Mouse (Mus musculus) retina, adult 2 months (tissue): Measurements from ENCODE around the gene Nup214.
"Not testable (repeated sequence)": the region's sequence is repeated elsewhere in the genome, so short reads cannot be mapped to it uniquely, and the experiment has no call there.

Experiments
- DNase-seq: peaks from one replicate; pipeline ENCODE4 v3.0.0-alpha.2; 2012; ENCODE audit warnings: low read depth, low spot score

Nup214 gene

DNA sequence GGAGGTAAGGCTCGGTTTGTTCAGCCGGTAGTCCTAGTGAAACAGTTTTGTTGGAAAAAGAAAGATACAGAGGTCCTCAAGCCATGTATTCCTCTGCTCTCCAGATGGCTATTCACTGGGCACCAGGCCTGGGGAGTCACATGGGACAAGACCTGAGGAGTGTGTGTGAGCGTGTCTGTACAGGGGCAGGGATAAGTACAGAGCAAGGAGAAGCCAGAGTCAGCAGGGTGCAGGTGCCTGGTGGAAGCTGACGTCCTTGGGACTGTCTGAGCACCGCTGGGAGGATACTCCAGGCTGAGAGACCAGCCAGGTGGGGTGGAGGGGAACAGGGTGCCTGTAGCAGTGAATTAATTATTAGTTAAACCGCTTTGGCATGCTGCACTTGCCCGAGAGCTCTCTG lies 10.7 kb upstream of the Nup214 start:
- no peak for DNase-seq

DNA sequence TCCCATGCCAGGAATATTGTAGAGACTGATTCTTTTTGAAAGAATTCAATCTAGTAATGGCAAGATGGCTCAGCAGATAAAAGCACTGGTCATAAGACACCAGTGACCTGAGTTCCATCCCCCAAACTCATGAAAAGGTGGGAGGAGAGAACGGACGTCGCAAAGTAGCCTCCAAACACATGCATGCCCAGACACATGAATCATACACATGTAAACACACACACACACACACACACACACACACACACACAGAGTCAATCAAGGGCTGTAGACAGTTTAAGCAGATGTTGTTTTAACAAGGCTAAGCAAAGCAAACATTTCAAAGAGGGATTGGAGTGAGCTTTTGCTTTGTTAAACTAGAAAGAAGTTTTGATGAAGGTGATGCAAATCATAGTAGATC lies 10.0 kb upstream of the Nup214 start:
- DNase-seq = no peak

DNA sequence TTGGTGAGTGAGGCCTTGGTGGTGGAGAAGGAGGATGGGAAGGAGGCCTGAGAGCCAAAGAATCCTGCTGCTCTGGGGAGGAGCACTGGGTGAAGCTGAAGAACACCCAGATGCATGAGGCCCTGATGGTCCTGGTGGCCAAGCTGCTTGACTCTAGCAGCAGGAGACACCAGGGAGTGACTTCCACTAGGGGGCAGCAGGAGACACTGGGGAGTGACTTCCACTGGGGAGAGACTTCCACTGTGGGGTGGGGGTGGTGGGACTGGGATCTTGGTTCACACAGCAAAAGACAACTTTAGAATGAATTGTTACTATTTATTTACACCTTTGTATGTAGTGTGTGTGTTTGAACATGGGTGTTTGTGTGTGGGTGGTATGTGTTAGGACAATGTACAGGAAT lies 9.1 kb upstream of the Nup214 start:
- no peak for DNase-seq

DNA sequence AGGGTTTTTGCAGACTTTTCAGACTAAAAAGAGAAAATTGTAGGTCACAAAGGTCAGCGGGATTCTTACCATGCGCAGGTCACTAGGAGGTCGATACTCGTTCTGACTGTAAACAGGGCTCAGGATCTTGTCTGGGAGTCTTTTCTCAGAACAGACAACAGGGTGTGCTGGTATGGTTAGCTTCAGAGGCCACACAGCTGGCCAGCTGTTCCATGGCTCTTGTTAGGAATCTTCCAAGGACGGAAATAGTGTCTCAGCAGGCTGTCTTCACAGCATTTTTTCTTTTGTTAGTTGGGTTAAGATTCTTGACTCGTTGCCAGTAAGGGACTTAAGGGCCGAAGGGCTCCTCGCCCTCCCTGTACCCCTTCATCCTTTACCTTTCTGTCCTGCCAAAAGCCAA lies 7.4 kb upstream of the Nup214 start:
- no peak for DNase-seq

DNA sequence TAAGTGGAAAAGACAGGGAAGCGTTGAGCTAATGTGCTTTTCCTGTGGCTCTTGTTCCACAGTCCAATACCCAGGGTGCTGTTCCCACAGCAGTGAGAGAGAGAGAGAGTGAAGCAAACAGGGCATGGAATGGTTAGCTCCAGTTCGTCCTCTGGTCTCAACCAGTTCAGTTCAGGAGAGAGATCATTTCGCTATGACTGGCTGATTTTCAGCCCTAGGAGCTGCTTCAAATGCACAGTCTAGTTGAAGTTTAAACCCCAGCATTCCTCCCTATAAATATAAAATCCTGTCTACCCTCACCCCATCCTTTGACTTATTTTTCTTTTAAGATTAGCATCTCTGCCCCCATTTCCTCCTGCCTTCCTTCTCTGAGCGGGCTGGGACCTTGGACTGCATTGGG lies 1.6 kb upstream of the Nup214 start:
- DNase-seq = no peak

DNA sequence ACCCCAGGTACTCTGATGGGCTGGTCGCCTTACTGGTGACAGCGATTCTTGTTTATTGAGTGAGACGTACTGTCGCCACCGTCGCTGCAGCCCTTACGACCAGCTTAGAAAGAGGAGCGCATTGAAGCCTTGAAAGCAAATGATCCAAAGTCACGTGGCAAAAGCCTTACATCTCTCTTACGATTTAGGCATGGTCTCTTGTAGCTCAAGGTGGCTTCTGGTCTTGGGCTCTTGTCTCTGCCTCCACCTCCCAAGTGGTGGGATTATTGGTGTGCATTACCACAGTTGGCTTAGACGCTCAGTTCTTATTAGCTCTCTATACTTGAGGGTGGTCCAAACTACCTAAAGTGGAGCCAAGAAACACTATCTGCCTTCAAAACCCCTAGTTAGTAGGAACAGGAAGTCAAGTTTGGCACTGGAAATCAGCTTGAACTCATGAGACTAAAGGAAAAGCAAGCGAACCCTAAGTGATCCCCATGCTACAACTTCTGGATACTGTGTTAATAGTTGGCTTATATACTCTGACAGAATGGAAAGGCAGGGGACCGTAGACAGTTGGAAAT lies 654 bp downstream of the Nup214 start:
- DNase-seq = no peak

DNA sequence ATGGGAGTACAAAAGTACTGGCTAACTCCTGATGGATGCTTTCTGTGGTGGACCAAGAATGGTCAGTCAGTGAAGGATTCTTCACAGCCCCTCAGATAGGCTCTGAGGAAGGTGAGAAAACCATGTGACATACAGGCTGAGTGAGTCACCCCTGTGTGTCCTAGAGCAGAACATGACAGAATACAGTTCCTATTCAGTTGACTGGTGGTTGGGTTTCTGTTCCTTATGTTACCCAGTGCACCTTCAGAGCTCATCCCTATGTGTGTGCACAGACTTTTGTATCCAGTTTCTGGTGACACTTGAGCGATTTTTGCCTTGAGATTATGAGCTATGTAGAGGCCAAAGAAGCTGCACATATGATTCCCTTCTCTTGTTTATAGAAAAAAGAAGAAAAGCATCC lies 13.5 kb downstream of the Nup214 start:
- DNase-seq = no peak

DNA sequence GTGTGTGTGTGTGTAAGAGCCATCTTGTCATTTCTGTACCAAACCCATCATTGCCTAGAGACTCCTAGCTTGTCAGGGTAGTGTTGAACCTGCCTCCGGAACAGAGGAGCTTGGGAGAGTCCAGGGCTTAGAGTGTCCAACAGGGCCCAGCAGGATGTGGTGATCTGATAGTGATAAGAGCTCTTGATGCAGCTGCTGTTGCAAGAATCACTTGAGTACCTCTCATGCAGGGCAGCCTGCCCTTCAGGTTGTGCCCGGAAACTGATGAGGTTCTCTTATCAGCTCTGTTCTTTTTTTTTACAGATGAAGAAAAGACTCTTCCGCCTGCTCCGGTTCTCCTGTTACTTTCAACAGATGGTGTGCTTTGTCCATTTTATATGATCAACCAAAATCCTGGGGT lies 16.7 kb downstream of the Nup214 start:
- DNase-seq = no peak

DNA sequence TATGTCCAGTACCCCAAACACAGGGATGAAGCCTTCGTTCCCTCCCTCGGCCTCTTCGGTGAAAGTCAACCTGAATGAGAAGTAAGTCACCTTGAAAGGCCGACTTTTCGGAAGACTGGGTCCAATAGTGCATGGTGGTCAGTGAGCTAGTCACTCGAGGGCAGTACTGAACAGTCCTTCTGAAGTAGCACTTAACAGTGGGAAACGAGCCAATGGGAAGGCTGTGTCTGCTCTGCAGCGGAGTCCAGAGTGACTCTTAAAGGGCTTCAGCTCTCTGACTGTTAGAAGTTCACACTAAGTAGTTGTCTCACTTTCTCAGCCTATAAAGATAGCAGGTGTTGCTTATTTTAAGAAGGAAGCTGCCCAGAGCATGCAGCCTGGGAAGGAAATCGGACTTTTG lies 20.7 kb downstream of the Nup214 start:
- no peak for DNase-seq

DNA sequence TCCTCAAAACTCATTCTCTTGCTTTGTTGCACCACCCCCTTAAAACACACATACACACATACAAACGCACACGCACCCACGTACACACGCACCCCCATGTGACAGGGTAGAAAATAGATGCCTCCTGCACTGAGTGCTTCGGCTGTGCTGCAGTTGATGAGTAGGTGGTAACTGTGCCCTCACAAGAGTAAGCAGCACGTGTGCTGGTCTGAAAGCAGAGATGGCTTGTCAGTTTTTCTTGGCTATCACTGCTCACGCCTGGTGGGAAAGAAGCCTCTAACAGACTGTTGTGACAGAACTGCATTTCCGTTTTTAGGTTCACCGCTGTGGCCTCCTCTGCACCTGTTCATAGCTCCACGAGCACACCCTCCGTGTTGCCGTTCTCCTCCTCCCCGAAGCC lies 21.8 kb downstream of the Nup214 start:
- DNase-seq = no peak

DNA sequence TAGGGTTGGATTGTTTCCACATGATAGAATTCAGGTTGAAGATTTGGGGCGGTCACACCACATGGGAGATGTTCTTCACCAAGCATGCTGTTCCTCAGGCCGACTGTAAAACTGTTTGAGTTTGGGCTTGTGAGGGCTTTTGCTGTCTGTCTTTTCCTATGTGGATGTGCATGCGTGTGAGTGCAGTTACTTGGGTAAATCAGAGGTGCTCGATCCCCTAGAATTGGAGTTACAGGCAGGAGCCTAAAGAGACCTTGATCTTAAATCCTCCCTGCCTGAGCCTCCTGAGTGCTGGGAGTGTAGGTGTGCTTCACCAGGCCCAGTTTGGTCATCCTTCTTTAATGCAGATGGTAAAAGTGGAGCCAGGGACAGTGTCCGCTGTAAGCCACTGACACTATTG lies 23.3 kb downstream of the Nup214 start:
- no peak for DNase-seq

DNA sequence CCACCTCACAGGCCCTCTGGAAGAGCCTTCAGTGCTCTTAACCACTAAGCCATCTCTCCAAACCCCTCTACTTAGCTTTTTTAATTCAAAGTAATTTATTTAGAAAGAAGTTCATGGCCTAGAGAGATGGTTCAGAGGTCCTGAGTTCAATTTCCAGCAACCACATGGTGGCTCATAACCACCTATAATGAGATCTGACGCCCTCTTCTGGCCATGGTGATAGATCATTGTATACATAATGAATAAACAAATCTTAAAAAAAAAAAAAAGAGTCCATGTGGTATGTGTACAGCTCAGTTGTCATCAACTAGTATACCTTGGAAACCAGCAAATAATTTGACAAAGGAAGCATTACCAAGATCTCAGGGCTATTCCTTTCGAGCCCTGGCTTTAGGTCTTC lies 24.2 kb downstream of the Nup214 start:
- DNase-seq = no peak

DNA sequence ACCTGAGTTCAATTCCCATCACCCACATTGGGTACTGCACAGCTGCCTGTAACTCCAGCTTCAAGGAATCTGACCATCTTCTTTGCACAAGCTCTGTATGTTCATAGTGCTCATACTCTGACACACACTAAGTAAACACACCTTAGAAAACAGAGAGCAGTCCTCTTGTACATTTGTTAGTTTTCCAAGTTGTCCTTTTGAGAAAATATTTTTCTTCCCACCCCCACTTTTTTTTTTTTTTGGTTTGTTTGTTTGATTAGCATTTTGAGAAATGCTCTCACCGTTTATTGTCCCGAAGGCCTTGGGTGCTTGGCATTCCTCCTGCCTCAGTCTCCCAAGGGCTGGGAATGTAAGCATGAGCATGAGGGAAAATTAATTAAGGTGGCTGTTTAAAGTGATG lies 34.1 kb downstream of the Nup214 start:
- no peak for DNase-seq

DNA sequence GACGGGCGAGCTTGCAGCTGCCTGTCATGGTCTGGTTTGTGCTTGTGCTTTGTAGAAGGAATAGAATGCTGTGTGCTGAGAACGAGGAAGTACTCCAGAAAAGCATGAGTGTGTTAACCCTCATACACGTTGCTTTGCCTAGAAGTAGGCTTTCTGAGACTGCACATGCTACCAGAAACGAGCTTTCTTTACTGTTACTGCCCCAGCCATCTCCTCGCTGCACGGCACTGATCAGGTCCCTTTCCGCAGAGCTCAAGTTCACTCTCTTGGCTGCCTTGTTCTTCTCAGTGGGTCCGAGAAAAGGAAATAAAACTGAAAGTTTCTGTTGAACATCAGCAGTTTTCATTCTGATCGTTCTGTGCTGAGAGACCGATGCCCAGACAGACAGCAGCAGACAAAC lies 34.5 kb downstream of the Nup214 start:
- DNase-seq = no peak

DNA sequence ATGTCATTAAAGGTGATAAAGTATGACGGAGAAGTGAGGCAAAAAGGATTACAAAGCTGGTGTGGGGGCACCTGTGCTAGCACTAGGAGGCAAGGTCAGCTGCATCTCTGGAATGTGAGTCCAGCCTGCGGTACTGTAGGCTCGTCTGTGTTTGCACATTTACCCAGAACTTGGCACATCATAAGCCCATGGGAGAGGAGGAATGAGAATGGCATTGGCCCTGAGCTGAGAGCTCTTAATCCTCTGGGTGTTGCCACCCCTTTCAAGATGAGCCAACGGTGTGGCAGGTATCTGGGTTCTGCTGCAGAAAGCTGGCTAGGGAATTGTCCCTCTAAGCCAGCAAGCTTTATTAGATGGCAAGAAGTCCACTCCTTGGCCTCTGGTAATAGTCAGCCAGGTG lies 45.5 kb downstream of the Nup214 start:
- no peak for DNase-seq

DNA sequence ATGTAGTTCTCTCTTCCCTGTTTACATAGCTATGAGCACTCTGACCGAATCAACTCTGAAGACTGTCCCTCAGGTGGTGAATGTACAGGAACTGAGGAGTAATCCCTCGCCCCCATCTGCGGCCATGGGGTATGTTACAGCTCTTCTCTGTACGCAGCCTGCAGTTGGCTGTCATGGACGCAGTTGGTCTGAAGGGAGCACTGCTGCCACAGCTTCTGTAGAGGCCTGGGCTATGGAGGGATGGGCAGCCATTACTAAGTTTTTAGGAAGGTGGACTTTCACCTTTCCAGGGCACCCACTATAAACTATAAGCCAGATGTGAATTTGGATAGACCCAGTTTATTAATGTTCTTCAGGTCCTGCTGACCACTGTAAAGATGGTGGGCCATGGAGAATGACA lies 46.0 kb downstream of the Nup214 start:
- no peak for DNase-seq

DNA sequence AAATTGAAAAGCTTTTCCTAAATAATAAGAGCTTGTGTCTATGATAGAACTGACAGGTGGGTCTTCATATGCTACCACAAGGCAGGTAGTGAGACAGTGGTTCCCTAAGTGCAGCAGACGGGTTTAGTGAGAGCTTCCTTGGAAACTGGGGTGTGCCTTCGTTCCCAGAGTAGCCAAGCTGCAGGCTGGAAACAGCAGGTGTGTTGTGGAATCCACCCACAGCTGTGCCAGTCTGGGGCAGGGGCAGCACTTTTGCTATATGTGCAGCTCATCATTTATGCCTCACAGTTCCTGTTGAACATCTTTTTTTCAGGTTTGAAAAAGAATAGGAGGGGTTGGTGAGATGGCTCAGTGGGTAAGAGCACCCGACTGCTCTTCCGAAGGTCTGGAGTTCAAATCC lies 50.1 kb downstream of the Nup214 start:
- DNase-seq = no peak

DNA sequence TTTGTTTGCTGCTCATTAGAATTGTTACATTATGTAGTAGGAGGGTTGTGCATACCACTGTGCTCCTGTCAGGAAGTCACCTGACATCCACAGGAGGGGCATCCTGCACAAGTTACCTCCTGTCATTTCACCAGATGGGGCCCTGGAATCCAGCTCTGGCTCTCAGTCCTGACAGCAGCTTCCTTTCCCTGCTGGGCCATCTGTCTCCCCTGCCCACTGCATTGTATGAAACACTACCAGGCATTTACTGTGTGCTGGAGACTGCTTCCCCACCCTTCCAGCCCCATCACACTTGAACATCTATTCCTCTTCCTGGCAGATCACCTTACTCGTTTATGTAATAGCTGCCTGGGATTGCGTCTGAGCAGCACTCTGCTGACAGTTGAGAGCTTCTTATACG lies 55.4 kb downstream of the Nup214 start:
- no peak for DNase-seq

DNA sequence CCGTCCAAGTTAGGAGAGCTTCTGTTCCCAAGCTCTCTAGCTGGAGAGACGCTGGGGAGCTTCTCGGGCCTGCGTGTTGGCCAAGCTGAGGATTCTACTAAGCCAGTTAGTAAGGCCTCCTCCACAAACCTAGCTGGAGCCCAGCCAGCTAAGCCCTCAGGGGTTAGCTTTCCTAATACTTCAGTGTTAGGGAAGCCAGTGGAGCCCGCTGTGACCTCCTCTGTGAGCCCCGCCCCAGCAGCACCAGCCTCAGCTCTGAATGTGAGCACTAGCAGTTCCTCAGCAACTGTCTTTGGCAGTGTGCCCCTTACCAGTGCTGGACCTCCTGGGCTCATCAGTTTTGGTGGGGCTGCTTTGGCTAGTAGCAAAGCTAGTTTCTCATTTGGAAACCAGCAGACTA lies 59.2 kb downstream of the Nup214 start:
- peak; percentile 29 for DNase-seq

DNA sequence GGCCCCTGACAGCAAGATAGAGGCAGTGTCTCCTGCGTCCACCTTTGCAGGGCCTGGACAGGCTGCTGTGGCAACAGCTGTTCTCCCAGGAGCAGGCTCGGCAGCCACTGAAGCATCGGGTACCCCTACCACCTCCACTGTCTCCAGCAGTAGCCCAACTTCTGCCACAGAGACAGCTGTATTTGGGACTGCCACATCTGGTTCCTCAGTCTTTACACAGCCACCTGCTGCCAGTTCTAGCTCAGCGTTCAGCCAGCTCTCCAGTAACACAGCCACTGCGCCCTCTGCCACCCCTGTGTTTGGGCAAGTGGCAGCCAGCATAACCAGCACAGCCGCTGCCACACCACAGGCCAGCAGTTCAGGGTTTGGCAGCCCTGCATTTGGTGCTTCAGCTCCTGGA lies 60.0 kb downstream of the Nup214 start:
- DNase-seq = no peak

DNA sequence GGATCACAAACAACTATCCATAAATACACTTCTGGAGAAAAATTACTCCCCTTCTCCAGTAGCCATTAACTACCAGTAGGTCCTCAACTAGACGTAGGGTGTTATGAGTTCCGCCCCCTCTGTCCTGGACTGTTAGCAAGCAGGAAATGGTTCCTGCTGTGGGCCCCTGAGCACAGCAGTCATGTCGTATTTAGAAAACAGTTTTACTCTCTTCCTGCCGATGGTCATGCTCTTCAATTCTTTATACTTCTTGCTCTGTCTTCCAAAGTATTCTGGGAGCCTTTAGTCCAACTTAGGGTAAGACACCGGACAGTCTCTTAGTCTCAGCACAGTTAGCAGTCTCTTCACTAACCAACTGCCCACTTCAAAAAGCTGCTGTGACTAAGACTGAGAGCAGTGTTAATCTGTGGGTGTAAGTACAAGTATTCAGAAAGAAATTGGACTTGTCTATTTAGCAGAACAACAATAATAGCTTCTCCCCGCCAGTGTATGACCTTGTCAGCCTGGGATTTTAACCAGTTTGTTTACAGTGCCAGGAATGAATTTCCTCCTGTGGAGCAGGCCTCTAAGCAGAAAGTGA lies 63.1 kb downstream of the Nup214 start:
- no peak for DNase-seq

DNA sequence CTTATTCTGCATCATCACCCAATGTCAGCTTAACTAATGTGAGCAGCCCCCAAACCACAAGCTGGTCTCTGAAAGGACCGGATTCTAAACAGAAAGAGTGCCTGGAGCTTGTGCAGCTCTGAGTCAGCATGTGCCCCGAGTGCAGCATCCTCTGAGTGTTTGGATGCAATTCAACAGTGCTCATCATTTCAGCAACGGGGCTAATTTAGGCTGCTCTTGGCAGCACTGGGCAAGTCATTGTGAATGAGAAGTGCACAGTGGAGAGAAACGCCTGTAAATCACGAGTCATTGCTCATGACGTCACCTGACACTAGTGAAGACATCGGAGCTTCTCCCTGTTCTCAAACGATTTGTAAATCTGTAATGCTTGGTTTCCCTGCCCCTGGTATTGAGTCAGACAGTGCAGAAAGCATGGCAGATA lies 64.4 kb downstream of the Nup214 start:
- DNase-seq = no peak

DNA sequence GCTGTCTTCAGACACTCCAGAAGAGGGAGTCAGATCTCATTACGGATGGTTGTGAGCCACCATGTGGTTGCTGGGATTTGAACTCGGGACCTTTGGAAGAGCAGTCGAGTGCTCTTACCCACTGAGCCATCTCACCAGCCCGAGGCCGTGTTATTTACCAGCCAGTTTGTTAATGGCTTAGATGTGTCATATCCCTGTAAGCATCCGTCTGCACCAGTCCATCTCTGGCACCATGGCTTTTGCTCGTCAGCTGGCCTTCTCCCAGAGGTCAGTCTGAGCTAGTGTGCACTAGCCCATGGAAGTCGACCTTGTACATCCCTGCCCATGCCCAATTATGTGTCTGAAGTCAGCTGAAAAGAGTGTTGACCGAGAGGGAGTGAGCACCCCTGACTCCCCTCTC lies 66.4 kb downstream of the Nup214 start:
- DNase-seq = not testable (repeated sequence)

DNA sequence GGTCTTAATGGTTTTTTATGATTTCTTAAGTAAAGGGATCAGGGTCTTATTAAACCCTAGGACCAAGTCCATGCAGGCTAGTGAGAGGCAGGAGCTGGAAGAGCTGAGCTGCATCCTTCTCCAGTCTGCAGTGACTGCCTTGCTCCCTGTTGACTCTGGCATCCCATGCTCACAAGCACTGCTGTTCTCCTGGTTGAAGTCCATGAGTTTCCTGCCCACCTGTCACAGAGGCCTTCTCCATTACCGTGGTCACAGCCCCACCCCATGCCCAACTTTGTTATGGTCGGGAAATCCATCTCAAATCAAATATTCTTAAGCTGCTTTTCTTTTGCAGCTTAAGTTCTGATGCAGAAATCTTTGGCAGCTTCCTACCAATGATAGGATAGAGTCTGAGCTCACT lies 66.9 kb downstream of the Nup214 start:
- no peak for DNase-seq
